Mouse (Mus musculus): Measurements from ENCODE around the gene Hc.

Gene Hc

GRCm38 (mm10) chr2:34979459-34980011 lies 81.7 kb downstream of the Hc start:
- DNase-seq (ENCODE audit: extremely low read depth, low read depth, low spot score), result no peak

- DNase-seq (ENCODE audit: extremely low read depth, low read depth, low spot score), result no peak
These were observed 83.0 kb downstream of the Hc start for GRCm38 (mm10) chr2:34978226-34978625.

GRCm38 (mm10) chr2:34976945-34977658 lies 84.1 kb downstream of the Hc start:
- peak; percentile 14 for DNase-seq (ENCODE audit: extremely low read depth, low read depth, low spot score)

GRCm38 (mm10) chr2:34976447-34976846 lies 84.8 kb downstream of the Hc start:
- no peak for DNase-seq (ENCODE audit: extremely low read depth, low read depth, low spot score)

GRCm38 (mm10) chr2:34973087-34973486 lies 88.2 kb downstream of the Hc start:
- no peak for DNase-seq (ENCODE audit: extremely low read depth, low read depth, low spot score)

GRCm38 (mm10) chr2:34971080-34971888 lies 90.0 kb downstream of the Hc start:
- peak; percentile 34 for DNase-seq (ENCODE audit: extremely low read depth, low read depth, low spot score)

GRCm38 (mm10) chr2:34970092-34970750 lies 91.0 kb downstream of the Hc start:
- no peak for DNase-seq (ENCODE audit: extremely low read depth, low read depth, low spot score)

- DNase-seq (ENCODE audit: extremely low read depth, low read depth, low spot score), result peak; percentile 55
These were observed 92.1 kb downstream of the Hc start for GRCm38 (mm10) chr2:34969166-34969565.

GRCm38 (mm10) chr2:34966243-34966934 lies 94.8 kb downstream of the Hc start:
- DNase-seq (ENCODE audit: extremely low read depth, low read depth, low spot score), result no peak

- DNase-seq (ENCODE audit: extremely low read depth, low read depth, low spot score), result no peak
These were observed 95.4 kb downstream of the Hc start for GRCm38 (mm10) chr2:34965806-34966205.

- no peak for DNase-seq (ENCODE audit: extremely low read depth, low read depth, low spot score)
These were observed 95.9 kb downstream of the Hc start for GRCm38 (mm10) chr2:34965293-34965692.

- no peak for DNase-seq (ENCODE audit: extremely low read depth, low read depth, low spot score)
These were observed 96.6 kb downstream of the Hc start for GRCm38 (mm10) chr2:34964651-34965050.

- no peak for DNase-seq (ENCODE audit: extremely low read depth, low read depth, low spot score)
These were observed 97.0 kb downstream of the Hc start for GRCm38 (mm10) chr2:34964230-34964629.

GRCm38 (mm10) chr2:34963371-34963956 lies 97.8 kb downstream of the Hc start:
- no peak for DNase-seq (ENCODE audit: extremely low read depth, low read depth, low spot score)

GRCm38 (mm10) chr2:34962893-34963292 lies 98.3 kb downstream of the Hc start:
- DNase-seq (ENCODE audit: extremely low read depth, low read depth, low spot score), result no peak

GRCm38 (mm10) chr2:34962211-34962610 lies 99.0 kb downstream of the Hc start:
- no peak for DNase-seq (ENCODE audit: extremely low read depth, low read depth, low spot score)

- DNase-seq (ENCODE audit: extremely low read depth, low read depth, low spot score), result no peak
These were observed 99.7 kb downstream of the Hc start, which contains the start of gene Traf1 for GRCm38 (mm10) chr2:34961481-34962036. Gene Traf1 (minus strand): TSS chr2:34961772.

GRCm38 (mm10) chr2:34960966-34961365 lies 100.3 kb downstream of the Hc start:
- DNase-seq (ENCODE audit: extremely low read depth, low read depth, low spot score), result no peak

GRCm38 (mm10) chr2:34960466-34960865 lies 100.8 kb downstream of the Hc start:
- no peak for DNase-seq (ENCODE audit: extremely low read depth, low read depth, low spot score)

- no peak for DNase-seq (ENCODE audit: extremely low read depth, low read depth, low spot score)
These were observed 102.7 kb downstream of the Hc start for GRCm38 (mm10) chr2:34958582-34958981.

All from fat pad, adult 2 months (tissue).